Comparison of ENCODE assay signal across 9 mouse cellular contexts in the genomic region with DNA sequence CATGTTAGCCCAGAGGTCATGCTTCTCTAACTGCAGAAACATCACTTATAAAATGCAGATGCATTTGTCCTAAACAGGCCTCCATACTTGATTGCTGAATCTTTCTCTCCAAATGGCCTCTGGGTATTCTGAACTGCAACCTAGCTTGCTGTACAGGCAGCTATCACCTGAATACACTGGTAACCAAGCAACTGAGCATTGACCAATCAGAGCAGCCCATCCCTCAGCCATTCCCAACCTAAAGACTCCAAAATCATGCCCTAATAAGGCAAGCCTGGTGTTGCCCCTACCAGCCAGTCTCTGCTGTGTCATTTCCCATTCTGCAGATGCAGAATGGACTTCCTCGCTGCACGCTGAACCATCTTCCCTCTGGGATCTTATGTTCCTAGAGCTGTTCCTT.
DNase-seq lines count a peak whose midpoint lies in the region; ATAC-seq and TF ChIP-seq lines count a peak whose summit lies in the region.
"Had no signal": no experiment of that assay in that cellular context is flagged by ENCODE, and none has a peak within 500 bp of the region (broad histone marks: within the 10 kb centered on the region; RNA-seq: fewer than 3 reads in every experiment).

No protein-coding gene starts in this region.

- ATAC-seq in hindbrain, embryonic 16.5 days, result peak; percentile 94
- peak; percentile 97 for ATAC-seq in midbrain, postnatal 0 days (ENCODE audit: low FRiP score)
- ATAC-seq in intestine, postnatal 0 days, result no peak

- no peak overlapping the region for H3K4me3 ChIP-seq in heart, embryonic 10.5 days
- H3K4me3 ChIP-seq in hindbrain, embryonic 16.5 days (ENCODE audit: low read length), result no peak overlapping the region
- no peak overlapping the region for H3K4me3 ChIP-seq in midbrain, postnatal 0 days (ENCODE audit: low read depth, low read length)
- no peak overlapping the region for H3K4me3 ChIP-seq in intestine, postnatal 0 days (ENCODE audit: low read depth, low read length)

- no peak overlapping the region for H3K9ac ChIP-seq in hindbrain, embryonic 16.5 days (ENCODE audit: low read depth, low read length)
- H3K9ac ChIP-seq in midbrain, postnatal 0 days (replicated peaks; ENCODE audit: low read length, poor library complexity, severe bottlenecking), result no peak overlapping the region
- H3K9ac ChIP-seq in intestine, postnatal 0 days (ENCODE audit: low read depth, low read length), result no peak overlapping the region

- TF ChIP-seq CTCF in midbrain, postnatal 0 days (IDR thresholded peaks at IDR 0.05), result no peak
- TF ChIP-seq CTCF in intestine, postnatal 0 days (IDR thresholded peaks at IDR 0.05; ENCODE audit: low read depth), result no peak

- H3K36me3 ChIP-seq in heart, embryonic 10.5 days, result no peaks in the 10 kb centered on the region
- H3K36me3 ChIP-seq in hindbrain, embryonic 16.5 days (ENCODE audit: control insufficient read depth, insufficient read depth, low read length), result no peaks in the 10 kb centered on the region
- H3K36me3 ChIP-seq in midbrain, postnatal 0 days (ENCODE audit: insufficient read depth, low read length), result no peaks in the 10 kb centered on the region
- no peaks in the 10 kb centered on the region for H3K36me3 ChIP-seq in intestine, postnatal 0 days (ENCODE audit: control insufficient read depth, insufficient read depth)

- peaks cover 9% of the 10 kb centered on the region; the same call in 1 of the 2 replicates for H3K4me1 ChIP-seq in heart, embryonic 10.5 days
- peaks cover 2% of the 10 kb centered on the region; the same call in 1 of the 2 replicates for H3K4me1 ChIP-seq in hindbrain, embryonic 16.5 days (ENCODE audit: control insufficient read depth, insufficient read depth, low read depth, low read length)
- peaks cover 9% of the 10 kb centered on the region; the same call in 1 of the 2 replicates for H3K4me1 ChIP-seq in midbrain, postnatal 0 days (ENCODE audit: insufficient read depth, low read length)
- H3K4me1 ChIP-seq in intestine, postnatal 0 days (replicated peaks; ENCODE audit: control insufficient read depth, insufficient read depth, low read length), result no peaks in the 10 kb centered on the region

- peak overlapping the region; percentile 83 for H3K27ac ChIP-seq in heart, embryonic 10.5 days
- peak overlapping the region; percentile 76 for H3K27ac ChIP-seq in hindbrain, embryonic 16.5 days (ENCODE audit: low read depth, low read length)
- H3K27ac ChIP-seq in midbrain, postnatal 0 days (ENCODE audit: low read depth, low read length), result peak overlapping the region; percentile 90
- no peak overlapping the region for H3K27ac ChIP-seq in intestine, postnatal 0 days (ENCODE audit: low read depth, low read length)

- WGBS in heart, embryonic 10.5 days, result 57% methylated on average over 2 of the region's 2 CpGs
- 66% methylated on average over 2 of the region's 2 CpGs for WGBS in hindbrain, embryonic 16.5 days
- 42% methylated on average over 2 of the region's 2 CpGs for WGBS in midbrain, postnatal 0 days
- 90% methylated on average over 2 of the region's 2 CpGs for WGBS in intestine, postnatal 0 days

- H3K9me3 ChIP-seq in heart, embryonic 10.5 days, result no peaks in the 10 kb centered on the region
- no peaks in the 10 kb centered on the region for H3K9me3 ChIP-seq in hindbrain, embryonic 16.5 days (ENCODE audit: control insufficient read depth, low read length)
- H3K9me3 ChIP-seq in midbrain, postnatal 0 days (ENCODE audit: low read length), result no peaks in the 10 kb centered on the region
- no peaks in the 10 kb centered on the region for H3K9me3 ChIP-seq in intestine, postnatal 0 days (ENCODE audit: control insufficient read depth)

- 0 out of 2 replicates have a peak overlapping the region, but pooled peaks have one; percentile 11 for H3K4me2 ChIP-seq in hindbrain, embryonic 16.5 days (ENCODE audit: low read length)
- H3K4me2 ChIP-seq in midbrain, postnatal 0 days (ENCODE audit: low read depth, low read length, poor library complexity, severe bottlenecking), result no peak overlapping the region
- no peak overlapping the region for H3K4me2 ChIP-seq in intestine, postnatal 0 days (replicated peaks; ENCODE audit: low read depth)

- H3K27me3 ChIP-seq in heart, embryonic 10.5 days (ENCODE audit: insufficient read depth, poor library complexity, severe bottlenecking), result no peaks in the 10 kb centered on the region
- no peaks in the 10 kb centered on the region for H3K27me3 ChIP-seq in hindbrain, embryonic 16.5 days (replicated peaks; ENCODE audit: control insufficient read depth, insufficient read depth, low read length)
- no peaks in the 10 kb centered on the region for H3K27me3 ChIP-seq in midbrain, postnatal 0 days (ENCODE audit: insufficient read depth, low read length)
- no peaks in the 10 kb centered on the region for H3K27me3 ChIP-seq in intestine, postnatal 0 days (replicated peaks; ENCODE audit: control insufficient read depth, insufficient read depth, low read length)

- DNase-seq in heart, embryonic 10.5 days (ENCODE audit: low spot score), result peak; percentile 85
- DNase-seq in heart, adult 9 months (ENCODE audit: low spot score in 2 of 2), result no peak
- peak; percentile 26 for DNase-seq in embryo, embryonic 11 days
- peak; percentile 90 for DNase-seq in midbrain, postnatal 0 days (ENCODE audit: low spot score)
- no peak for DNase-seq in urinary bladder, adult 18-20 months (ENCODE audit: low spot score in 2 of 2)
- no peak for DNase-seq in right cerebral cortex, postnatal 14 days
- DNase-seq: adrenal gland, postnatal 25 days had no signal

Comparison
In these comparisons a context has a peak if more than half of its experiments do, and no peak if none do; other contexts are left out.
1. DNase-seq: peak in heart, embryonic 10.5 days (single experiment), embryo, embryonic 11 days (single experiment) and midbrain, postnatal 0 days (single experiment); none in heart, adult 9 months (0 of 2), urinary bladder, adult 18-20 months (0 of 2) and right cerebral cortex, postnatal 14 days (single experiment).